Mouse (Mus musculus) cerebellum, postnatal 36 days (tissue): Measurements from ENCODE around the gene Swi5.
A peak's percentile ranks its signal among the peaks of the same experiment; 100 is the strongest.

Experiments
- DNase-seq, 2 experiments: peaks; one replicate each; pipeline ENCODE4 v3.0.0; 2021 to 2022; ENCODE audit warnings: mixed read lengths in 2 of 2

The Swi5 gene

GRCm38 (mm10) chr2:32259657-32260417 lies 28.0 kb downstream of the Swi5 start, which contains the start of gene Uck1:
Gene Uck1 (minus strand): TSS chr2:32260159.
- peak; percentile 90 to 92 for DNase-seq

- DNase-seq: no peak
Observed at GRCm38 (mm10) chr2:32258887-32259533, 28.9 kb downstream of the Swi5 start.

GRCm38 (mm10) chr2:32256273-32256672 lies 31.6 kb downstream of the Swi5 start:
- no peak for DNase-seq

GRCm38 (mm10) chr2:32254563-32254962 lies 33.3 kb downstream of the Swi5 start:
- no peak for DNase-seq

- no peak for DNase-seq
Observed at GRCm38 (mm10) chr2:32253352-32253751, 34.5 kb downstream of the Swi5 start.

GRCm38 (mm10) chr2:32252658-32253057 lies 35.2 kb downstream of the Swi5 start:
- DNase-seq: no peak

GRCm38 (mm10) chr2:32251791-32252527 lies 35.9 kb downstream of the Swi5 start:
- DNase-seq: no peak

- no peak for DNase-seq
Observed at GRCm38 (mm10) chr2:32248377-32249361, 39.2 kb downstream of the Swi5 start.

GRCm38 (mm10) chr2:32246741-32247140 lies 41.1 kb downstream of the Swi5 start:
- DNase-seq: no peak

GRCm38 (mm10) chr2:32242986-32243385 lies 44.9 kb downstream of the Swi5 start:
- DNase-seq: no peak

- DNase-seq: no peak
Observed at GRCm38 (mm10) chr2:32240591-32240990, 47.3 kb downstream of the Swi5 start.

GRCm38 (mm10) chr2:32238708-32239435 lies 49.0 kb downstream of the Swi5 start:
- DNase-seq: no peak

GRCm38 (mm10) chr2:32237571-32237970 lies 50.3 kb downstream of the Swi5 start:
- no peak for DNase-seq

- peak; percentile 63 to 71 for DNase-seq
Observed at GRCm38 (mm10) chr2:32236760-32237487, 51.0 kb downstream of the Swi5 start.

- peak; percentile 90 to 91 for DNase-seq
Observed at GRCm38 (mm10) chr2:32235886-32236759, 51.8 kb downstream of the Swi5 start, which contains the start of gene Pomt1. Gene Pomt1 (plus strand): TSS chr2:32236590.

- no peak for DNase-seq
Observed at GRCm38 (mm10) chr2:32235433-32235832, 52.4 kb downstream of the Swi5 start.
